9 mouse cellular contexts compared by ENCODE assay signal in the genomic region with DNA sequence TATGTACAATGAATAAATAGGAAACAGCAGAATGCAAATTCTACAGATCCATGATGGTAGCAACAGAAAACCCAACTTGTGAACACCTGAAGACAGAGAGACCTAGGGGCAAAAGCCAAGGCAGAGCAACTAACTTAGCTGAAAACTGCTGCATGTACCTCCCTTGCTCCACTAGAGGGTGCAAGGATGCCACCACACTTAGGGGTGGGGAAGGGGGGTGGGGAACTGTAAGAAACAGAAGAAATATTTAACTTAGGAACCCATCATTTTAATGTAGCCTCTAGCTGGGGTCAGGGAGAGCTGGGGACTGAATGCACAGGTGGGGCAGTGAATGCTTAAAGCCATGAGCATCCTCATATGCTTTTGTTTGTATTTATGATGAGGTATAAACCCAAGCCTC.
DNase-seq lines count a peak whose midpoint lies in the region; ATAC-seq and TF ChIP-seq lines count a peak whose summit lies in the region.
"Had no signal": no experiment of that assay in that cellular context is flagged by ENCODE, and none has a peak within 500 bp of the region (broad histone marks: within the 10 kb centered on the region; RNA-seq: fewer than 3 reads in every experiment).

No protein-coding gene starts in this region.

- no peaks in the 10 kb centered on the region for H3K27me3 ChIP-seq in forebrain, postnatal 0 days (ENCODE audit: insufficient read depth, low read length)
- H3K27me3 ChIP-seq: limb, embryonic 12.5 days had no signal

- H3K36me3 ChIP-seq in forebrain, postnatal 0 days (ENCODE audit: insufficient read depth), result no peaks in the 10 kb centered on the region

- H3K9ac ChIP-seq in forebrain, postnatal 0 days, result no peak overlapping the region
- H3K9ac ChIP-seq: limb, embryonic 12.5 days had no signal

- intact Hi-C loops in gastrocnemius, adult 2 months (cut with DNase I), result loop anchor here (1.0 to 2.0 kb wide), 2 partner anchors 111 to 134 kb away; no protein-coding TSS in a partner anchor
- intact Hi-C loops in left cerebral cortex, postnatal 36 days (cut with DNase I), result loop anchor here (2.0 kb wide), 2 partner anchors 112 to 134 kb away; no protein-coding TSS in a partner anchor

- H3K27ac ChIP-seq in gastrocnemius, adult 2 months, result peak overlapping the region; percentile 80
- H3K27ac ChIP-seq in forebrain, postnatal 0 days (ENCODE audit: low read depth, low read length), result no peak overlapping the region

- DNase-seq in gastrocnemius, adult 2 months, result peak; percentile 31
- no peak for DNase-seq in gastrocnemius, adult 18-20 months (ENCODE audit: low spot score)
- peak; percentile 20 for DNase-seq in thymus, postnatal 4 days
- no peak for DNase-seq in thymus, adult 18-20 months
- DNase-seq in forebrain, postnatal 0 days, result peak; percentile 73
- DNase-seq in lung, postnatal 36 days, result peak; percentile 42
- DNase-seq in right cerebral cortex, adult 18-20 months, result no peak
- no peak for DNase-seq in left cerebral cortex, postnatal 36 days (ENCODE audit: low spot score in 2 of 2)

- H3K4me3 ChIP-seq in gastrocnemius, adult 2 months, result no peak overlapping the region
- no peak overlapping the region for H3K4me3 ChIP-seq in forebrain, postnatal 0 days (ENCODE audit: low read depth, low read length)
- H3K4me3 ChIP-seq: limb, embryonic 12.5 days had no signal

- H3K9me3 ChIP-seq in forebrain, postnatal 0 days (ENCODE audit: low read length), result no peaks in the 10 kb centered on the region
- H3K9me3 ChIP-seq: limb, embryonic 12.5 days had no signal

- ATAC-seq in forebrain, postnatal 0 days, result peak; percentile 69; the same call in 1 of the 2 replicates

- H3K4me1 ChIP-seq in forebrain, postnatal 0 days (ENCODE audit: insufficient read depth), result 0 out of 2 replicates have a peak, but pooled peaks cover 4% of the 10 kb centered on the region

- TF ChIP-seq CTCF in gastrocnemius, adult 2 months (IDR thresholded peaks at IDR 0.05), result peak; percentile 86
- TF ChIP-seq CTCF in forebrain, postnatal 0 days (IDR thresholded peaks at IDR 0.05; ENCODE audit: low read depth), result peak; percentile 82

- H3K4me2 ChIP-seq in forebrain, postnatal 0 days (ENCODE audit: low read depth), result no peak overlapping the region
- H3K4me2 ChIP-seq: limb, embryonic 12.5 days had no signal

Comparison
In these comparisons a context has a peak if more than half of its experiments do, and no peak if none do; other contexts are left out.
1. DNase-seq: peak in gastrocnemius, adult 2 months (single experiment), thymus, postnatal 4 days (single experiment), forebrain, postnatal 0 days (single experiment) and lung, postnatal 36 days (single experiment); none in gastrocnemius, adult 18-20 months (single experiment), thymus, adult 18-20 months (0 of 2), right cerebral cortex, adult 18-20 months (single experiment) and left cerebral cortex, postnatal 36 days (0 of 2).